9 mouse cellular contexts compared by ENCODE assay signal in the genomic region with DNA sequence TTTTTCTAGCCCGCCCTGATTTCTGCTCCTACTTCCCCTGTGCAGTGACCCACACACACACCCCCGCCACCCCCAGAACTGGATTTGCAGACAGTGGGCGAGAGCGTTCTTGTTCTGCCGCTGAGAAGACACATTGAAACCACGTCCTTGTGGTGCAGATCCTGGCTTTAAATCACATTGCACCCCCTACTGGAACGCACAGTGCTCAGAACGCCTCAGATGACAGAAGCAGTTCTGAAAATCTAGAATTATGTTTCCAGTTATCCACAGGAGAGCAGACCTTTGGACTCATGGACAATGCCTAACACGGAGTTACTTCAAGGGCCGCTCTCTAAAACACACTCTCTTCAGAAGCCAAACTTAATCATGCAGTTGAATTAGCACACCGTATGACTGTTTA. TPM values are rescaled to one million over a fixed set of nuclear protein-coding genes. Genes with fewer than 3 reads are reported as not detected.
DNase-seq lines count a peak whose midpoint lies in the region; ATAC-seq lines count a peak whose summit lies in the region.
"Had no signal": no experiment of that assay in that cellular context is flagged by ENCODE, and none has a peak within 500 bp of the region (broad histone marks: within the 10 kb centered on the region; RNA-seq: fewer than 3 reads in every experiment).

No protein-coding gene starts in this region.

- H3K9ac ChIP-seq in lung, embryonic 16.5 days (ENCODE audit: low read length): no peak overlapping the region
- peak overlapping the region; percentile 10; the same call in 1 of the 2 replicates for H3K9ac ChIP-seq in intestine, embryonic 16.5 days (ENCODE audit: low read depth, low read length)
- H3K9ac ChIP-seq in midbrain, embryonic 11.5 days (ENCODE audit: low read length): no peak overlapping the region

- peak overlapping the region; percentile 34; the same call in 1 of the 2 replicates for H3K4me2 ChIP-seq in lung, embryonic 16.5 days (ENCODE audit: low read depth, low read length)
- peak overlapping the region; percentile 24; the same call in 1 of the 2 replicates for H3K4me2 ChIP-seq in intestine, embryonic 16.5 days (ENCODE audit: low read depth, low read length)
- H3K4me2 ChIP-seq in midbrain, embryonic 11.5 days: no peak overlapping the region

- peak; percentile 44 to 52 for DNase-seq in cerebellum, postnatal 10 days
- no peak for DNase-seq in lung, postnatal 14 days
- DNase-seq in retina, embryonic 14.5 days (ENCODE audit: low spot score): peak; percentile 69
- DNase-seq in midbrain, embryonic 11.5 days (ENCODE audit: low spot score, missing footprints): no peak
- no peak for DNase-seq in spleen, adult 18-20 months

- no peak overlapping the region for H3K4me3 ChIP-seq in lung, embryonic 16.5 days (ENCODE audit: low read length)
- H3K4me3 ChIP-seq in intestine, embryonic 16.5 days (ENCODE audit: low read length): no peak overlapping the region
- no peak overlapping the region for H3K4me3 ChIP-seq in midbrain, embryonic 11.5 days (ENCODE audit: low read depth, low read length)

- no peaks in the 10 kb centered on the region for H3K36me3 ChIP-seq in lung, embryonic 16.5 days (ENCODE audit: control insufficient read depth, insufficient read depth, low read length)
- H3K36me3 ChIP-seq in intestine, embryonic 16.5 days (ENCODE audit: control insufficient read depth, insufficient read depth, low read length): no peaks in the 10 kb centered on the region
- no peaks in the 10 kb centered on the region for H3K36me3 ChIP-seq in midbrain, embryonic 11.5 days (ENCODE audit: control insufficient read depth, insufficient read depth, low read length)

- ATAC-seq in cerebellum, adult (ENCODE audit: insufficient number of reproducible peaks, low FRiP score, low TSS enrichment): no peak
- ATAC-seq in lung, embryonic 16.5 days (ENCODE audit: low read depth): no peak
- ATAC-seq in intestine, embryonic 16.5 days: peak; percentile 56; the same call in 1 of the 2 replicates
- ATAC-seq in midbrain, embryonic 11.5 days (ENCODE audit: low FRiP score): no peak

- H3K27me3 ChIP-seq in lung, embryonic 16.5 days (ENCODE audit: control insufficient read depth, insufficient read depth, low read depth, low read length): no peaks in the 10 kb centered on the region
- H3K27me3 ChIP-seq in intestine, embryonic 16.5 days (replicated peaks; ENCODE audit: control insufficient read depth, insufficient read depth, low read length): no peaks in the 10 kb centered on the region
- H3K27me3 ChIP-seq in midbrain, embryonic 11.5 days (ENCODE audit: control insufficient read depth, insufficient read depth, low read length): no peaks in the 10 kb centered on the region

- no peaks in the 10 kb centered on the region for H3K9me3 ChIP-seq in lung, embryonic 16.5 days (ENCODE audit: control insufficient read depth, low read length)
- no peaks in the 10 kb centered on the region for H3K9me3 ChIP-seq in intestine, embryonic 16.5 days (ENCODE audit: control insufficient read depth, low read length)
- no peaks in the 10 kb centered on the region for H3K9me3 ChIP-seq in midbrain, embryonic 11.5 days (ENCODE audit: control insufficient read depth, low read length)

- no peak overlapping the region for H3K27ac ChIP-seq in lung, embryonic 16.5 days (ENCODE audit: low read length)
- no peak overlapping the region for H3K27ac ChIP-seq in intestine, embryonic 16.5 days (ENCODE audit: low read length)
- no peak overlapping the region for H3K27ac ChIP-seq in midbrain, embryonic 11.5 days (ENCODE audit: low read depth, low read length)

- H3K4me1 ChIP-seq in lung, embryonic 16.5 days (replicated peaks; ENCODE audit: control insufficient read depth, insufficient read depth, low read length): no peaks in the 10 kb centered on the region
- peaks cover 8% of the 10 kb centered on the region; the same call in 1 of the 2 replicates for H3K4me1 ChIP-seq in intestine, embryonic 16.5 days (ENCODE audit: control insufficient read depth, insufficient read depth, low read length)
- H3K4me1 ChIP-seq in midbrain, embryonic 11.5 days (ENCODE audit: control insufficient read depth, insufficient read depth, low read length): no peaks in the 10 kb centered on the region

- WGBS in lung, embryonic 16.5 days: 30% methylated on average over 11 of the region's 11 CpGs
- WGBS in intestine, embryonic 16.5 days: 31% methylated on average over 11 of the region's 11 CpGs
- WGBS in midbrain, embryonic 11.5 days: 68% methylated on average over 11 of the region's 11 CpGs

RNA-seq across cellular contexts. Expression of a gene that starts 16.6 kb away (rescaled TPM):
- 18.5 and 19.9 TPM in 2 replicates for polyA plus RNA-seq in lung, embryonic 16.5 days (2015; fragmentation: Nextera tagmentation; extraction: Ambion mirVana)
- polyA plus RNA-seq in intestine, embryonic 16.5 days (2015; fragmentation: Nextera tagmentation; extraction: Ambion mirVana): 13.7 and 14.1 TPM in 2 replicates
- 34.1 and 38.8 TPM in 2 replicates for polyA plus RNA-seq in midbrain, embryonic 11.5 days (2014; fragmentation: Nextera tagmentation; extraction: Ambion mirVana)

RNA-seq across cellular contexts. Expression of a gene that starts 18.8 kb away (rescaled TPM):
- polyA plus RNA-seq in lung, embryonic 16.5 days (2015; fragmentation: Nextera tagmentation; extraction: Ambion mirVana): not detected in 2 replicates
- 0.13 TPM in 1 of 2 replicates, not detected in the other for polyA plus RNA-seq in intestine, embryonic 16.5 days (2015; fragmentation: Nextera tagmentation; extraction: Ambion mirVana)
- polyA plus RNA-seq in midbrain, embryonic 11.5 days (2014; fragmentation: Nextera tagmentation; extraction: Ambion mirVana): not detected in 2 replicates

RNA-seq across cellular contexts. Expression of a gene that starts 59.1 kb away (rescaled TPM):
- not detected in 2 replicates for polyA plus RNA-seq in lung, embryonic 16.5 days (2015; fragmentation: Nextera tagmentation; extraction: Ambion mirVana)
- 0.07 TPM in 1 of 2 replicates, not detected in the other for polyA plus RNA-seq in intestine, embryonic 16.5 days (2015; fragmentation: Nextera tagmentation; extraction: Ambion mirVana)
- polyA plus RNA-seq in midbrain, embryonic 11.5 days (2014; fragmentation: Nextera tagmentation; extraction: Ambion mirVana): 0.10 TPM in 1 of 2 replicates, not detected in the other
- polyA plus RNA-seq: gonadal fat pad, adult 2 months had no signal

Comparison
In these comparisons a context has a peak if more than half of its experiments do, and no peak if none do; other contexts are left out.
1. DNase-seq: peak in cerebellum, postnatal 10 days (2 of 2) and retina, embryonic 14.5 days (single experiment); none in lung, postnatal 14 days (single experiment), midbrain, embryonic 11.5 days (single experiment) and spleen, adult 18-20 months (0 of 2).